Mouse (Mus musculus): ENCODE results near the gene Nsun4.

Gene Nsun4

GRCm38 (mm10) chr4:116047681-116048080, 6.0 kb downstream of the Nsun4 start:
- DNase-seq (ENCODE audit: low spot score) = no peak

- no peak for DNase-seq (ENCODE audit: low spot score)
Observed at GRCm38 (mm10) chr4:116046604-116047003, 7.1 kb downstream of the Nsun4 start.

- DNase-seq (ENCODE audit: low spot score) = no peak
Observed at GRCm38 (mm10) chr4:116042186-116042585, 11.5 kb downstream of the Nsun4 start.

- DNase-seq (ENCODE audit: low spot score) = no peak
Observed at GRCm38 (mm10) chr4:116040466-116040865, 13.2 kb downstream of the Nsun4 start.

- no peak for DNase-seq (ENCODE audit: low spot score)
Observed at GRCm38 (mm10) chr4:116033374-116033773, 20.3 kb downstream of the Nsun4 start.

- no peak for DNase-seq (ENCODE audit: low spot score)
Observed at GRCm38 (mm10) chr4:116032906-116033305, 20.8 kb downstream of the Nsun4 start.

GRCm38 (mm10) chr4:116017902-116018746, 35.6 kb downstream of the Nsun4 start, which contains the start of gene Faah:
Gene Faah, minus strand, starts transcription at chr4:116017926.
- no peak for DNase-seq (ENCODE audit: low spot score)

GRCm38 (mm10) chr4:116017300-116017901, 36.3 kb downstream of the Nsun4 start:
- peak; percentile 66 for DNase-seq (ENCODE audit: low spot score)

- no peak for DNase-seq (ENCODE audit: low spot score)
Observed at GRCm38 (mm10) chr4:116016862-116017299, 36.8 kb downstream of the Nsun4 start.

GRCm38 (mm10) chr4:116016396-116016795, 37.3 kb downstream of the Nsun4 start:
- no peak for DNase-seq (ENCODE audit: low spot score)

GRCm38 (mm10) chr4:116015996-116016395, 37.7 kb downstream of the Nsun4 start:
- peak; percentile 77 for DNase-seq (ENCODE audit: low spot score)

GRCm38 (mm10) chr4:116015502-116015901, 38.2 kb downstream of the Nsun4 start:
- DNase-seq (ENCODE audit: low spot score) = no peak

- no peak for DNase-seq (ENCODE audit: low spot score)
Observed at GRCm38 (mm10) chr4:116010186-116010585, 43.5 kb downstream of the Nsun4 start.

GRCm38 (mm10) chr4:116001206-116001605, 52.5 kb downstream of the Nsun4 start:
- DNase-seq (ENCODE audit: low spot score) = no peak

- no peak for DNase-seq (ENCODE audit: low spot score)
Observed at GRCm38 (mm10) chr4:116000671-116001070, 53.0 kb downstream of the Nsun4 start.

GRCm38 (mm10) chr4:115996729-115997128, 56.9 kb downstream of the Nsun4 start:
- no peak for DNase-seq (ENCODE audit: low spot score)

- no peak for DNase-seq (ENCODE audit: low spot score)
Observed at GRCm38 (mm10) chr4:115995376-115995730, 58.3 kb downstream of the Nsun4 start.

GRCm38 (mm10) chr4:115994662-115995375, 58.9 kb downstream of the Nsun4 start:
- no peak for DNase-seq (ENCODE audit: low spot score)

GRCm38 (mm10) chr4:115989382-115989781, 64.3 kb downstream of the Nsun4 start:
- no peak for DNase-seq (ENCODE audit: low spot score)

- DNase-seq (ENCODE audit: low spot score) = no peak
Observed at GRCm38 (mm10) chr4:115987858-115988530, 65.7 kb downstream of the Nsun4 start.

- no peak for DNase-seq (ENCODE audit: low spot score)
Observed at GRCm38 (mm10) chr4:115987436-115987835, 66.2 kb downstream of the Nsun4 start.

- no peak for DNase-seq (ENCODE audit: low spot score)
Observed at GRCm38 (mm10) chr4:115984967-115985366, 68.7 kb downstream of the Nsun4 start.
